Mouse (Mus musculus): ENCODE results near the gene Tle2. TPM values are rescaled to one million over a fixed set of nuclear protein-coding genes. Genes with fewer than 3 reads are reported as not detected.
A peak's percentile ranks its signal among the peaks of the same experiment; 100 is the strongest.

Tle2 gene
- polyA plus RNA-seq, 1 experiment from 2014 or later, result 37.3 TPM

GRCm38 (mm10) chr10:81570238-81570800 is 4.0 kb upstream of the Tle2 start:
- Histone ChIP-seq H3K9ac (replicated peaks; ENCODE audit: low read depth, low read length) (no peak overlapping the region; the same call in 1 of the 2 replicates), H3K9me3 (ENCODE audit: control insufficient read depth, low read length) (no peaks in the 10 kb centered on the region), H3K36me3 (ENCODE audit: control insufficient read depth, insufficient read depth, low read length) (0 out of 2 replicates have a peak, but pooled peaks cover 4% of the 10 kb centered on the region), H3K27ac (ENCODE audit: low read depth, low read length) (peak overlapping the region; percentile 78), H3K4me2 (ENCODE audit: low read depth, low read length) (peak overlapping the region; percentile 60), H3K27me3 (ENCODE audit: control insufficient read depth, insufficient read depth, low read length) (peaks cover 5% of the 10 kb centered on the region; the same call in 1 of the 2 replicates), H3K4me3 (ENCODE audit: low read depth, low read length) (peak overlapping the region; percentile 24; the same call in 1 of the 2 replicates), H3K4me1 (ENCODE audit: control insufficient read depth, insufficient read depth, low read length) (peaks cover 31% of the 10 kb centered on the region)
- peak; percentile 7 for ATAC-seq (ENCODE audit: low read depth)
- under 1% methylated on average over 7 of the region's 11 CpGs for WGBS

GRCm38 (mm10) chr10:81570831-81571500 is 3.4 kb upstream of the Tle2 start:
- Histone ChIP-seq H3K27ac (ENCODE audit: low read depth, low read length) (peak overlapping the region; percentile 78), H3K4me3 (ENCODE audit: low read depth, low read length) (peak overlapping the region; percentile 24), H3K36me3 (ENCODE audit: control insufficient read depth, insufficient read depth, low read length) (no peaks in the 10 kb centered on the region), H3K9me3 (ENCODE audit: control insufficient read depth, low read length) (no peaks in the 10 kb centered on the region), H3K4me2 (ENCODE audit: low read depth, low read length) (peak overlapping the region; percentile 60), H3K4me1 (ENCODE audit: control insufficient read depth, insufficient read depth, low read length) (peaks cover 35% of the 10 kb centered on the region), H3K9ac (replicated peaks; ENCODE audit: low read depth, low read length) (no peak overlapping the region; the same call in 1 of the 2 replicates), H3K27me3 (ENCODE audit: control insufficient read depth, insufficient read depth, low read length) (peaks cover 5% of the 10 kb centered on the region; the same call in 1 of the 2 replicates)
- under 1% methylated on average over 33 of the region's 34 CpGs for WGBS
- ATAC-seq (ENCODE audit: low read depth), result peak; percentile 57

- Histone ChIP-seq H3K9ac (replicated peaks; ENCODE audit: low read depth, low read length) (peak overlapping the region; percentile 25; the same call in 1 of the 2 replicates), H3K4me2 (ENCODE audit: low read depth, low read length) (peak overlapping the region; percentile 60), H3K36me3 (ENCODE audit: control insufficient read depth, insufficient read depth, low read length) (no peaks in the 10 kb centered on the region), H3K4me1 (ENCODE audit: control insufficient read depth, insufficient read depth, low read length) (peaks cover 35% of the 10 kb centered on the region), H3K27me3 (ENCODE audit: control insufficient read depth, insufficient read depth, low read length) (peaks cover 7% of the 10 kb centered on the region; the same call in 1 of the 2 replicates), H3K9me3 (ENCODE audit: control insufficient read depth, low read length) (no peaks in the 10 kb centered on the region), H3K4me3 (ENCODE audit: low read depth, low read length) (peak overlapping the region; percentile 24), H3K27ac (ENCODE audit: low read depth, low read length) (peak overlapping the region; percentile 61)
- peak; percentile 92 for ATAC-seq (ENCODE audit: low read depth)
- under 1% methylated on average over 18 of the region's 18 CpGs for WGBS
Measured at GRCm38 (mm10) chr10:81571501-81571876, 2.9 kb upstream of the Tle2 start.

- Histone ChIP-seq H3K4me1 (ENCODE audit: control insufficient read depth, insufficient read depth, low read length) (peaks cover 35% of the 10 kb centered on the region), H3K36me3 (ENCODE audit: control insufficient read depth, insufficient read depth, low read length) (no peaks in the 10 kb centered on the region), H3K4me2 (ENCODE audit: low read depth, low read length) (peak overlapping the region; percentile 60), H3K9me3 (ENCODE audit: control insufficient read depth, low read length) (no peaks in the 10 kb centered on the region), H3K9ac (replicated peaks; ENCODE audit: low read depth, low read length) (peak overlapping the region; percentile 25; the same call in 1 of the 2 replicates), H3K4me3 (ENCODE audit: low read depth, low read length) (peak overlapping the region; percentile 13; the same call in 1 of the 2 replicates), H3K27ac (ENCODE audit: low read depth, low read length) (peak overlapping the region; percentile 46; the same call in 1 of the 2 replicates), H3K27me3 (ENCODE audit: control insufficient read depth, insufficient read depth, low read length) (peaks cover 11% of the 10 kb centered on the region; the same call in 1 of the 2 replicates)
- no peak for ATAC-seq (ENCODE audit: low read depth)
- WGBS, result under 1% methylated on average over 9 of the region's 9 CpGs
Measured at GRCm38 (mm10) chr10:81572133-81572671, 2.2 kb upstream of the Tle2 start.

GRCm38 (mm10) chr10:81572975-81573374 is 1.4 kb upstream of the Tle2 start:
- Histone ChIP-seq H3K27me3 (ENCODE audit: control insufficient read depth, insufficient read depth, low read length) (peaks cover 11% of the 10 kb centered on the region; the same call in 1 of the 2 replicates), H3K27ac (ENCODE audit: low read depth, low read length) (no peak overlapping the region), H3K4me3 (ENCODE audit: low read depth, low read length) (no peak overlapping the region), H3K36me3 (ENCODE audit: control insufficient read depth, insufficient read depth, low read length) (no peaks in the 10 kb centered on the region), H3K4me1 (ENCODE audit: control insufficient read depth, insufficient read depth, low read length) (peaks cover 35% of the 10 kb centered on the region), H3K9me3 (ENCODE audit: control insufficient read depth, low read length) (no peaks in the 10 kb centered on the region), H3K4me2 (ENCODE audit: low read depth, low read length) (no peak overlapping the region), H3K9ac (replicated peaks; ENCODE audit: low read depth, low read length) (no peak overlapping the region)
- no peak for ATAC-seq (ENCODE audit: low read depth)
- 9% methylated on average over 9 of the region's 9 CpGs for WGBS

GRCm38 (mm10) chr10:81575208-81575631 is 859 bp downstream of the Tle2 start:
- no peaks in the 10 kb centered on the region for H3K9me3 ChIP-seq (ENCODE audit: control insufficient read depth, low read length)
- peak overlapping the region; percentile 67 for H3K4me2 ChIP-seq (ENCODE audit: low read depth, low read length)
- WGBS, result under 1% methylated on average over 26 of the region's 30 CpGs
- ATAC-seq (ENCODE audit: low read depth), result no peak
- peaks cover 18% of the 10 kb centered on the region for H3K4me1 ChIP-seq (ENCODE audit: control insufficient read depth, insufficient read depth, low read length)
- 0 out of 2 replicates have a peak overlapping the region, but pooled peaks have one; percentile 28 for H3K27ac ChIP-seq (ENCODE audit: low read depth, low read length)
- H3K4me3 ChIP-seq (ENCODE audit: low read depth, low read length), result peak overlapping the region; percentile 51
- H3K27me3 ChIP-seq (ENCODE audit: control insufficient read depth, insufficient read depth, low read length), result peaks cover 15% of the 10 kb centered on the region
- H3K9ac ChIP-seq (replicated peaks; ENCODE audit: low read depth, low read length), result peak overlapping the region; percentile 77
- H3K36me3 ChIP-seq (ENCODE audit: control insufficient read depth, insufficient read depth, low read length), result no peaks in the 10 kb centered on the region

- under 1% methylated on average over 6 of the region's 6 CpGs for WGBS
- Histone ChIP-seq H3K4me2 (ENCODE audit: low read depth, low read length) (peak overlapping the region; percentile 67), H3K27me3 (ENCODE audit: control insufficient read depth, insufficient read depth, low read length) (peaks cover 18% of the 10 kb centered on the region), H3K9ac (replicated peaks; ENCODE audit: low read depth, low read length) (peak overlapping the region; percentile 77), H3K36me3 (ENCODE audit: control insufficient read depth, insufficient read depth, low read length) (no peaks in the 10 kb centered on the region), H3K27ac (ENCODE audit: low read depth, low read length) (0 out of 2 replicates have a peak overlapping the region, but pooled peaks have one; percentile 28), H3K4me1 (ENCODE audit: control insufficient read depth, insufficient read depth, low read length) (peaks cover 17% of the 10 kb centered on the region), H3K9me3 (ENCODE audit: control insufficient read depth, low read length) (no peaks in the 10 kb centered on the region), H3K4me3 (ENCODE audit: low read depth, low read length) (peak overlapping the region; percentile 51)
- ATAC-seq (ENCODE audit: low read depth), result no peak
Measured at GRCm38 (mm10) chr10:81575695-81576094, 1.3 kb downstream of the Tle2 start.

- no peak overlapping the region for H3K27ac ChIP-seq (ENCODE audit: low read depth, low read length)
- H3K27me3 ChIP-seq (ENCODE audit: control insufficient read depth, insufficient read depth, low read length), result peaks cover 20% of the 10 kb centered on the region
- H3K36me3 ChIP-seq (ENCODE audit: control insufficient read depth, insufficient read depth, low read length), result no peaks in the 10 kb centered on the region
- ATAC-seq (ENCODE audit: low read depth), result no peak
- no peak overlapping the region for H3K4me2 ChIP-seq (ENCODE audit: low read depth, low read length)
- WGBS, result 72% methylated on average over 4 of the region's 4 CpGs
- H3K9me3 ChIP-seq (ENCODE audit: control insufficient read depth, low read length), result no peaks in the 10 kb centered on the region
- no peak overlapping the region for H3K9ac ChIP-seq (replicated peaks; ENCODE audit: low read depth, low read length)
- H3K4me1 ChIP-seq (ENCODE audit: control insufficient read depth, insufficient read depth, low read length), result peaks cover 5% of the 10 kb centered on the region; the same call in 1 of the 2 replicates
- no peak overlapping the region for H3K4me3 ChIP-seq (ENCODE audit: low read depth, low read length)
Measured at GRCm38 (mm10) chr10:81579967-81580366, 5.6 kb downstream of the Tle2 start.

Data from neural tube, embryonic 14.5 days (tissue).